Mouse (Mus musculus) intestine, embryonic 14.5 days (tissue): Measurements from ENCODE around the gene Lyar. TPM values are rescaled to one million over a fixed set of nuclear protein-coding genes. Genes with fewer than 3 reads are reported as not detected.

Source experiments
- ATAC-seq: fragments of 200-750 bp; cut with Nextera tagmentation; replicated peaks from 2 replicates; pipeline ENCODE4 v1.8.0; 2017; ENCODE audit warnings: low read depth, moderate number of reproducible peaks, moderate TSS enrichment, moderate library complexity; ENCODE audit not compliant: low FRiP score, low TSS enrichment
- DNase-seq: peaks from one replicate; pipeline ENCODE4 v3.0.0-alpha.2; 2018; ENCODE audit warnings: low spot score
- H3K27ac ChIP-seq: fragments of 300-500 bp; sonication (generic); 2 replicates; pipeline ENCODE4 v1.5.1; 2014; ENCODE audit warnings: low read depth, mild to moderate bottlenecking, control low read depth
- H3K27me3 ChIP-seq: fragments of 300-500 bp; sonication (generic); replicated peaks from 2 replicates; pipeline ENCODE4 v1.6.1; 2014; ENCODE audit warnings: low read length, control low read depth; ENCODE audit not compliant: control insufficient read depth, insufficient read depth
- H3K36me3 ChIP-seq: fragments of 300-500 bp; sonication (generic); 2 replicates; pipeline ENCODE4 v1.6.1; 2014; ENCODE audit warnings: low read length, control low read depth; ENCODE audit not compliant: control insufficient read depth, insufficient read depth
- H3K4me1 ChIP-seq: fragments of 300-500 bp; sonication (generic); replicated peaks from 2 replicates; pipeline ENCODE4 v1.6.1; 2014; ENCODE audit warnings: low read length, control low read depth, mixed read lengths; ENCODE audit not compliant: control insufficient read depth, insufficient read depth
- H3K4me2 ChIP-seq: fragments of 300-500 bp; sonication (generic); 2 replicates; pipeline ENCODE4 v1.6.1; 2014; ENCODE audit warnings: low read length
- H3K4me3 ChIP-seq: fragments of 300-500 bp; sonication (generic); 2 replicates; pipeline ENCODE4 v1.5.1; 2014; ENCODE audit warnings: low read depth, low read length, control low read depth, mixed read lengths
- H3K9ac ChIP-seq: fragments of 300-500 bp; sonication (generic); 2 replicates; pipeline ENCODE4 v1.6.1; 2014; ENCODE audit warnings: mild to moderate bottlenecking, low read length
- H3K9me3 ChIP-seq: fragments of 300-500 bp; sonication (generic); 2 replicates; pipeline ENCODE4 v1.6.1; 2016; ENCODE audit warnings: low read length, control low read depth; ENCODE audit not compliant: control insufficient read depth
- WGBS: fragments of 180-500 bp; shearing (Covaris S2); extraction: QIAGEN DNeasy Blood & Tissue Kit; methylation state at CpG from one replicate; pipeline ENCODE4 v1.1.7; 2014; 5-methylcytosine and 5-hydroxymethylcytosine counted together
- polyA plus RNA-seq: library from polyadenylated mRNA; unstranded; fragments of >200 nt; fragmentation: Nextera tagmentation; extraction: Ambion mirVana; gene quantifications from 2 replicates; pipeline ENCODE4 v1.2.1, GENCODE M21; 2014

The Lyar gene
- polyA plus RNA-seq, 1 experiment from 2014 or later = 100 TPM

DNA sequence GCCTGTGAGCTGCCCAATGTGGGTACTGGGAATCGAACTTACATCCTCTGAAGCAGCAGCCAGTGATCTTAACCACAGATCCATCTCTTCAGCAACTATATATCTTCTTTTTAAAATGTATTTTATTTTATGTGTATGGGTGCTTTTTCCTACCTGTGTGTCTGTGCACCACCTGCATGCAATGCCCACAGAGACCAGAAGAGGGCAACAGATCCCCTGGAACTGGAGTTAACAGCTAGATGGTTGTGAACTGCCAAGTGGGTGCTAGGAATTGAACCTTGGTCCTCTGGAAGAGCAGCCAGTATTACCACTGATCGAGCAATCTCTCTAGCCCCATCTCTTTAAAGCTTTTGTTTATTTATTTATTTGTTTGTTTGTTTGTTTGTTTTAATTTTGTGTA, 16.4 kb downstream of the Lyar start:
- Histone ChIP-seq H3K9ac (no peak overlapping the region), H3K4me2 (no peak overlapping the region), H3K4me1 (no peaks in the 10 kb centered on the region), H3K27me3 (no peaks in the 10 kb centered on the region), H3K36me3 (peaks cover 37% of the 10 kb centered on the region), H3K4me3 (no peak overlapping the region), H3K9me3 (no peaks in the 10 kb centered on the region), H3K27ac (no peak overlapping the region)
- WGBS = 93% methylated on average over 2 of the region's 2 CpGs
- DNase-seq = no peak
- no peak for ATAC-seq

DNA sequence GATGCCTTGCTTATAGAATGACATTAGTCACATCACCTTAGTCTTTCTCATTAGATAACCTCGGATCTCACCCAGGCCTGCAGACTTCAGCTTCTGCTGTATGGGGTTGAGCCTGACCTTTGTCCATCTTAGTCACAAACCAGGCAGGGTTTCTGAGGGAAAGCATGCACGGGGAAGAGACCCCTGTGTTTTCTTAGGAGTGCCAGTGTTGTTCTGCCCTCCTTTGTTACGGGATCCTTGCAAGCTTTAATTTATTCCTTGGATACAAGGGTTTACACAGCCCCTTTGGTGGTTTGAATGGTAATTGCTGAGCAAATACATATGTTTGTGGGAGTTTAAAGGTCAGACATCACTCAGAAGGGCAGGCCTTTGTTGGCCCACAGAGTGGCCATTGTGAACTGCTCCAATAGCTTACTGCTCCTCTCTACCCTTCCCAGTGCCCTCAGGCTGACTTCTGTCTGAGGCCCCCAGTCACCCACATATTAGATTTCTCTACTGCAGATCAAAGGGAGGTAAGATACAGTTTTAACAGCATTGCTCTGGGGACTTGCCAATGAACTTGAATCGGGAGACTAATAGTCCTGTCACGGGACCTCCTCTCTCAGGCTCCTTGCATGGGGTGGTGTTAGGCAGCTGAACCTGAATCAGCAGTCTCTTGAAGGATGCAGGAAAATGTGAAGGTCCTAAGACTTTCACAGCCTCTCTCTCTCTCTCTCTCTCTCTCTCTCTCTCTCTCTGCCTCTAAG, 20.6 kb downstream of the Lyar start:
- 55% methylated on average over 5 of the region's 5 CpGs for WGBS
- Histone ChIP-seq H3K27me3 (no peaks in the 10 kb centered on the region), H3K4me3 (no peak overlapping the region), H3K36me3 (no peaks in the 10 kb centered on the region), H3K9ac (no peak overlapping the region), H3K9me3 (no peaks in the 10 kb centered on the region), H3K27ac (no peak overlapping the region), H3K4me1 (no peaks in the 10 kb centered on the region), H3K4me2 (no peak overlapping the region)
- ATAC-seq (peak; percentile 77; the same call in 1 of the 2 replicates), DNase-seq (peak; percentile 51)

DNA sequence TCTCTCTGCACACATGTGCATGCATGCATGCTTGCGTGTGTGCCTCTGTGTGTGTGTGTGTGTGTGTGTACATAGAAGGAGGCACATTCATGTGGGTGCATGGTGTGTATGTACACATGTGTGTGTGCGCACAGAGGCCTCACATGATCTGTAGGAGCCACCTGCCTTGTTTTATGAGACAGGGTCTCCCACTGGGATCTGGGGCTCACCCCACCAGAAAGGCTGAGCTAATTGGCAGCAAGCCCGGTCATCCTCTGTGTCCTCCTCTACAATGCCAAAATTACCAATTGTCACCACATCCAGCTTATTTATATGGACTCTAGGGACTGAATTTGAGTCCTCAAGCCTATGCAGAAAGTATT, 21.2 kb downstream of the Lyar start:
- Histone ChIP-seq H3K36me3 (no peaks in the 10 kb centered on the region), H3K4me1 (no peaks in the 10 kb centered on the region), H3K9ac (no peak overlapping the region), H3K4me2 (no peak overlapping the region), H3K27me3 (no peaks in the 10 kb centered on the region), H3K27ac (no peak overlapping the region), H3K9me3 (no peaks in the 10 kb centered on the region), H3K4me3 (no peak overlapping the region)
- WGBS = 95% methylated on average over 3 of the region's 3 CpGs
- ATAC-seq = no peak
- DNase-seq = no peak

DNA sequence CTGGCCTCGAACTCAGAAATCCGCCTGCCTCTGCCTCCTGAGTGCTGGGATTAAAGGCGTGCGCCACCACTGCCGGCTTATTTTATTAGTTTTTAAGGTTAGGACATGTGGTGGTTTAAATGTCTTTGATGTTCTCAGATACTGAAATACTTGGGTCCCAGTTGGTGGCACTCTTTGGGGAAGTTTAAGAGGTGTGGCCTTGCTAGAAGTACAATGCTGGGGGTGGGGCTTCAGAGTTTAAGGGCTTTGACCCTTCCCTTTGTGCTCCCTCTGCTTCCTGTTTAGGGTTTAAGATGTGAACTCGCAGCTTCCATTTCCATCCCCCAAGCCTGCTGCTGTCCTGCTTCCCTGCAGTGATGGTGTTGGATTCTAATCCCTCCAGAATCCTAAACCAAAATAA, 21.7 kb downstream of the Lyar start:
- H3K4me1 ChIP-seq = no peaks in the 10 kb centered on the region
- no peaks in the 10 kb centered on the region for H3K36me3 ChIP-seq
- H3K27ac ChIP-seq = no peak overlapping the region
- H3K4me3 ChIP-seq = no peak overlapping the region
- DNase-seq (no peak), ATAC-seq (no peak)
- H3K9me3 ChIP-seq = no peaks in the 10 kb centered on the region
- H3K4me2 ChIP-seq = no peak overlapping the region
- H3K27me3 ChIP-seq = no peaks in the 10 kb centered on the region
- 84% methylated on average over 6 of the region's 6 CpGs for WGBS
- no peak overlapping the region for H3K9ac ChIP-seq

DNA sequence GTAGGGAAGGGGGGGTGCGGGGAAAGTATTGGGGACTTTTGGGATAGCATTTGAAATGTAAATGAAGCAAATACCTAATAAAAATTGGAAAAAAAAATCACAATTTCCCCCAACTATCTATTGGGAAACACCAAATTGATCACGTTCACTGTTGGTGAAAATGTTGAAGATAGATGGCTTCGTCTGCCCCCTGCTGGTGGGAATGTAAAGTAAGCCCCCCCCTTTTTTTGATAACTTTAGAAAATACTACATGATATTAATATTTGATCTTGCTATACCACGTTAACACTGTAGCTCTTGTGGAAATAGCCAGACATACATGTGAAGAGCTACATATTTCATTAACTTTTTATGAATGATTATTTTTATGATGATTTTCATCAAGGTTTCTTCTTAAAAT, 34.9 kb downstream of the Lyar start:
- no peaks in the 10 kb centered on the region for H3K4me1 ChIP-seq
- H3K27me3 ChIP-seq = no peaks in the 10 kb centered on the region
- H3K27ac ChIP-seq = no peak overlapping the region
- no peak for ATAC-seq
- 36% methylated on average over 4 of the region's 4 CpGs for WGBS
- H3K4me3 ChIP-seq = no peak overlapping the region
- no peaks in the 10 kb centered on the region for H3K36me3 ChIP-seq
- H3K9me3 ChIP-seq = no peaks in the 10 kb centered on the region
- DNase-seq = no peak
- no peak overlapping the region for H3K4me2 ChIP-seq
- H3K9ac ChIP-seq = no peak overlapping the region

DNA sequence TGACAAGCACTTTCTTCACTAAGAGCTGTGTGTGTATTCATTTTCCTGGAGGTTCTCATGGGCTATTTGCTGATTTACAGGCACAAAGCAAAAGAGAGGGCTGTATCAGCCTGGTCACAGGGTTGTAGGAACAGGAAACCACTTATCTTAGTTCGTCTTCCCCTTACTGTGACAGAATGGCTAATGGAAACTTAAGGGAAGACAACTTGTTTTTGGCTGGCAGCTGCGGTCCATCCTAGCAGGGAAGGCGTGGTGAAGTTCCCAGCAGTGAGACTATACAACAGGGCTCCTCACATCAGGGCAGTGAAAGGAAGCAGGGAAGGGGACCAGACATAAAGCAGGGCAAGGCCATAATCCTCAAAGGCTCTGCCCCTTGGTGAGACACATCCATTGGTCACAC, 35.4 kb downstream of the Lyar start:
- Histone ChIP-seq H3K4me1 (no peaks in the 10 kb centered on the region), H3K4me3 (no peak overlapping the region), H3K27ac (no peak overlapping the region), H3K27me3 (no peaks in the 10 kb centered on the region), H3K9ac (no peak overlapping the region), H3K4me2 (no peak overlapping the region), H3K9me3 (no peaks in the 10 kb centered on the region), H3K36me3 (no peaks in the 10 kb centered on the region)
- no peak for DNase-seq
- no peak for ATAC-seq
- WGBS = 83% methylated on average over 3 of the region's 3 CpGs

DNA sequence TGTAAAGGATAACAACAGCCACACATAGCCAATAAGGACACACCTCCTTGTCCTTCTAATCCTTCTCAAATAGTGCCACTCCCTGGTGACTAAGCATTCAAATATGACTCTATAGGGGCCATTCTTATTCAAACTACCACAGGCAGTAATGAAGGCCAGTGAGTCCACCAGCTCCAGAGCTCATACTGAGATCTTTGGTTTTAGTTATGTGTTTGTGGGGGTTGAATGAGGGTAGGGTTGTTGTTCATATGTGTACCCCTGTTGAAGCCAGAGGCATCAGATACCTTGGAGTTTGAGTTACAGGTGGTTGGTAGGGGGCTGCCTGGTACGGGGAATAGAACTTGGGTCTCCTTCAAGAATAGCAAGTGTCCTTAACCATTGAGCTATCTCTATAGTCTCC, 36.3 kb downstream of the Lyar start:
- Histone ChIP-seq H3K36me3 (no peaks in the 10 kb centered on the region), H3K27me3 (no peaks in the 10 kb centered on the region), H3K9me3 (no peaks in the 10 kb centered on the region), H3K4me2 (no peak overlapping the region), H3K9ac (no peak overlapping the region), H3K27ac (no peak overlapping the region), H3K4me3 (no peak overlapping the region), H3K4me1 (no peaks in the 10 kb centered on the region)
- DNase-seq (no peak), ATAC-seq (no peak)
- 86% methylated on average over 1 of the region's 1 CpGs for WGBS

DNA sequence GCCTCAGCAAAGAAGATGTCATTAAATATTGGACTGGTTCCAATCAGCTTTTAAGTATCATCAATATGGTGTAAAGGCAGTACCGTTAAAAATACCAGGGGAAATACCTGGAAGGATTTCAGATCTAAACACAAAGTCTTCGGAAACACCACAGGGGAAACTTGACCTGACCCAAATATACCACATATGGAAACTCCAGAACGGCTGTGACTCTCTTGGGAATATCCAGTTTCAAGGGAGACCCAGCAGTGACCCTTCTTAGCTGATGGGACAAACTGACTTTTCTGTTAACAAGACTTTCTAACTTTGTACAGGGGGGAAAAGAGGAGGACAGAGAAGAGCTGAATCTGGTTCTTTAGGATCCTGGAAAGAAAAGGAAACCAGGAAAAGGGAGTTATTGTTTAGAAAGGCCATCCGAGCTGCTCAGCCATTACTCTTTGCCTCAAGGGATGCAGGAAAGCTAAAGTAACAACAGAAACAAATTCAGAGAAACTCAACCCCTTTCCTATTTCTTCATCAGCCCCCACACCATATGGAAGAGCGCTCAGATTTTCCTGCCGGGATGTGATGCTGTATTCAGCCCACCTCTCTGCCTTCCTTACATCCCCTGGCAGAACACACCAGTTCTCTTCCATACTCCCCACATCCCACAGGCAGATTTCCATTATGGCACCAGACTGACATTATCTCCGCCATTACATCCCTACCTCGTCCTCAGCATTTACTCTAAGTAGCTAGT, 37.9 kb downstream of the Lyar start:
- H3K4me1 ChIP-seq = no peaks in the 10 kb centered on the region
- WGBS = 83% methylated on average over 8 of the region's 8 CpGs
- no peak overlapping the region for H3K4me3 ChIP-seq
- no peak for DNase-seq
- H3K9ac ChIP-seq = no peak overlapping the region
- no peaks in the 10 kb centered on the region for H3K9me3 ChIP-seq
- peaks cover 15% of the 10 kb centered on the region for H3K36me3 ChIP-seq
- no peaks in the 10 kb centered on the region for H3K27me3 ChIP-seq
- ATAC-seq = no peak
- H3K4me2 ChIP-seq = no peak overlapping the region
- no peak overlapping the region for H3K27ac ChIP-seq

DNA sequence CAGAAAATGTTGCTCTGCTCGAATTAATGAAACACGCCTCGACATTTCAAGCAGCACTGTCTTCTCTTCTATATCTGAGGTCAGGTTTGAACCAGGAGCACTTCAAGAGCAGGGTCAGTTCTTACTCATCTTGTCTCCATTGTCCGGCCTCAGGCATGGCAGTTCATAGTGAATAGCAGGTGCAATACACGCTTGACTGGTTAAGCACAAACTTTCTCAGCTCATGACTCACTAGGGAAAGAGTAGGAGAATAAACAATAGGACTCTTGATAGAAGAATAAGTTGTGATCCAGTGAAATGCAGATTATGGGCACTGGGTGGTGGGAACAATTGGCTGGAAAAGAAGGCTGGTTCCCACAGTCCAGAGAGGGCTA, 38.5 kb downstream of the Lyar start:
- DNase-seq = no peak
- 85% methylated on average over 5 of the region's 5 CpGs for WGBS

More for the DNA sequence above, 38.5 kb downstream of the Lyar start:
- Histone ChIP-seq H3K9ac (no peak overlapping the region), H3K27me3 (no peaks in the 10 kb centered on the region), H3K36me3 (peaks cover 21% of the 10 kb centered on the region), H3K9me3 (no peaks in the 10 kb centered on the region), H3K27ac (no peak overlapping the region), H3K4me1 (no peaks in the 10 kb centered on the region), H3K4me3 (no peak overlapping the region), H3K4me2 (no peak overlapping the region)
- no peak for ATAC-seq
